Mouse (Mus musculus) small intestine, adult 2 months (tissue): ENCODE results near the gene Exoc6b.

Source experiments
- CTCF ChIP-seq: fragments of 200-500 bp; IDR thresholded peaks from 2 replicates; pipeline ENCODE4 v1.5.1; 2012; ENCODE audit warnings: low read depth, mild to moderate bottlenecking, control low read depth, inconsistent platforms, low read length, moderate library complexity, mixed read lengths; ENCODE audit not compliant: insufficient replicate concordance, insufficient read length; ENCODE audit errors: extremely low read depth
- POLR2A ChIP-seq: fragments of 200-500 bp; IDR thresholded peaks from 2 replicates; pipeline ENCODE4 v1.6.1; 2012; ENCODE audit warnings: low read depth, mild to moderate bottlenecking, control low read depth, inconsistent platforms, low read length, moderate library complexity

- TF ChIP-seq POLR2A (no peak), CTCF (no peak)
Measured at GRCm38 (mm10) chr6:84875869-84876268, 193.4 kb downstream of the Exoc6b start.
